Mouse (Mus musculus): Measurements from ENCODE around the gene Gm884.
"Not testable (repeated sequence)": the region's sequence is repeated elsewhere in the genome, so short reads cannot be mapped to it uniquely, and the experiment has no call there.

The Gm884 gene

DNA sequence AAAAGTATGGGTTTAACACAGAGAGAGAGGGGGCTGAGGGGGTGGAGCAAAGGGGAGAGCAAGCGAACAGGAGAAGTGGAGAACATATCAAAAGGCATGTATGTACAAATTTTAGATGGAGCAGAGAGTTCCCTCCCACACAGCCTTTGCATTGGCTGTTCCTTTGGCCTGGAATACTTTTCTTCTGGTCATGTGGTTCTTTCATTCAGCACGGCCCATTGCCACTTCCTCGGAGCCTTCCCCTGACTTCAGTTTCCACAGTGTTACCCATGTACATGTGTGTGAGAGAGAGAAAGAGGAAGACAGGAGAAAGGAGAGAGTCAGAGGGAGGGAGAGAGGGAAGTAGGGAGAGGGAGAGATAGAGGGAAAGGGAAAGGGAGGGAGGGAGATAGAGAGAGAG lies 14.5 kb upstream of the Gm884 start:
- no peak for DNase-seq (ENCODE audit: extremely low read depth, low read depth)

DNA sequence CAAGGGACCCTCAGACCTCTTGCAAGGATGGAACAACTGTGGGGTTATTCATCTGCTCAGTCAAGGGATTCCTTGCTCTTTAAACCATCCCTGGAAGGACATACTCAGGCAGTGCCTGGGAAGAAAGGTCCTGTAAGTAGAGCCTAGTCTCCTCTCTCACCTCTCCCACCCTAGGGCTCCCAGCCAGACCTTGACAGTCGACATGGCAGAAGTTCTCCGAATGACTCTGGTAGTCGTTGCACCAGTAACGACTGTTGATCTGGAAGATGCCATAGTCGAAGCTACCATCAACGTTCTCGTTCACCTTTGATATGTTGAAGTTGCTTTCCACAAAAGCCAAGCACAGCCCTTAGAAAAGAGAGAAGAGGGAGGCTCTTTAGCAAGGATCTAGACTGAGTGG lies 13.9 kb upstream of the Gm884 start:
- DNase-seq (ENCODE audit: extremely low read depth, low read depth) = no peak

DNA sequence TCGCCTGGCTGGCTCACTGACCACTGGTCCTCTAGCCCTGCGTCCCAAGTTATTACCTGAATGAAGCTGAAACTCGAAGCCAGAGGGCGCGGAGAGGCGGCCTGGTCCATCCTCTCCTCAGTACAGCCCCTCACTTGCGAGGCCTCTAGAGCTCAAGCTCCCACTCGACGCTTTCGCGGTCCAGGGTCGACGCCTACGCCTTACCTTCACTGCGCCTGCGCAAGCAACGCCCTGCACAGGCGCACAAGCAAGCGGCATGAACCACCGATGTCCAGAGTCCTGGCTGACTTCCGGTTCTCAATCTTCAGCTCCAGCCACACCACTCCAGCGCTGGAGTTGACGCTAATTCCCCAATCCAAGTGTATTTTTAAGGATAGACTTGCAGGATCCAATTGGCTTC lies 6.5 kb upstream of the Gm884 start:
- no peak for DNase-seq (ENCODE audit: extremely low read depth, low read depth)

DNA sequence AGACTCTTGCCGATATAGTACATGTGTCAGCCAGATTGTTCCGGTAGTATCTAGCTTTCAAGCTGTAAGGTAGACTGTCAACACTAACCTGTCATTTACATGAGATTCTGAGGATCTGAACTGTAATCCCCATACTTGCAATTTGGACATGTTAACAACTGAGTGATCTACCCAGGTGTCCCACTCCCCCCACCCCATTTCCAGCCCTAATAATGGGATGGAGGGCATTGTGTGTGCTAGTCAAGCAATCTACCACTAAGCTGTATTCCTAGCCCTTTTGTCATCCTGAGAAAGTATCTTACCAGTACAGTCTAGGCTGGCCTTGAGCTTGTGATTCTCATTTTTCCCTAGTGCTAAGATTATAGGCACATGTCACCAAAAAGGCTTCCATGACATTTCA lies 10.2 kb downstream of the Gm884 start:
- DNase-seq (ENCODE audit: extremely low read depth, low read depth) = no peak

DNA sequence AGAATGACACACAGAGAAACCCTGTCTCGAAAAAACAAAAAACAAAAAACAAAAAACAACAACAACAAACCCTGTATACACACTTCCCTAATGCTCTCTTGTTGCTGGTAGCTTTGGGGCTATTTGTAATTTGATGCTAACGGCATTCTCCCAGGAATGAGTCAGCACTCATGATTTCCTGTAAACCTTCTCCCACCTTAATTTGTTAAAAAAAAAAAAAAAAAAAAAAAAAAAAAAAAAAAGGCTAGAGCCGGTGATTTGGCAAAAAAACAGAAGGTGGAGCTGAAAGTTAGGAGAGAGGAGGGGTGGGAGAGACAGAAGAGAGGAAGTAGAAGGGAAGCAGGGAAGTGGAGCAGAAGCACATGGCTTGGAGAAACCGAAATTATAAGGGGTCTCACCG lies 14.3 kb downstream of the Gm884 start:
- DNase-seq (ENCODE audit: extremely low read depth, low read depth) = no peak

DNA sequence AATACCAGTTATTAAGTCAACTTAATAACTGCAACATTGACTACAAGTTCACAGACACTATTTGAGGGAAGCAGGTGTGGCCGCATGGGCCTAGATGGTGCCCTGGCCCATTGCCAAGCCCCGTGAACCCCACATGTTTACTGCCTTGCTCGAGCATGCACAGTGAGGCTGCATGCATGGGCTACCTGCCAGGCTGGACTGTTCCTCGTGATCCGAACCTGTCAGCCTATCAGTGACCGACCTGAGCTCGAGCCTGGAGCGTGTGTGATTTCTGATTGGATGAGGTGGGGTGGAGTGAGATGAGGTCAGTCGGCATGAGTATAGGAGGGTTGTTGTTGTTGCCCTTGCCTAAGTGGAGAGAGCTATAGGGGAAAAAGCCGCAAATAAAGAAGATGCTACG lies 42.6 kb downstream of the Gm884 start:
- DNase-seq (ENCODE audit: extremely low read depth, low read depth) = no peak

DNA sequence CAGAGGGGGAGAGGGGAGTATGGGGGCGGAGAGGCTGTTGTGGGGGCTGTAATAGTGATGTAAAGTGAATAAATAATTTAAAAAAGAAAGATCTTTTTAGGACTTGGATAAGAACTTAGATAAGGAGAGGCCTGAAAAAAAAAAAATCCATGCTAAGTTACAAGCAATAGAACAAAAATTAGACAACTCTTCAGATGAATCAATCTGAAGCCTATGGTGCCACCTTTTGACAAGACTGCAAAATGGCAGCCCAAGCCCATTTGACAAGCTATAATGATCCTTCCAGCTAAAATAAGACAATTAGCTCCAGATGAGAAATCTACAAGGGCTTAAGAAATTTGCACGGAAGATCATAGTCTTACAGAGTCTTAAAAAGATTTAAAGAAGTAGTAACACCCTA lies 64.9 kb downstream of the Gm884 start:
- no peak for DNase-seq (ENCODE audit: extremely low read depth, low read depth)

DNA sequence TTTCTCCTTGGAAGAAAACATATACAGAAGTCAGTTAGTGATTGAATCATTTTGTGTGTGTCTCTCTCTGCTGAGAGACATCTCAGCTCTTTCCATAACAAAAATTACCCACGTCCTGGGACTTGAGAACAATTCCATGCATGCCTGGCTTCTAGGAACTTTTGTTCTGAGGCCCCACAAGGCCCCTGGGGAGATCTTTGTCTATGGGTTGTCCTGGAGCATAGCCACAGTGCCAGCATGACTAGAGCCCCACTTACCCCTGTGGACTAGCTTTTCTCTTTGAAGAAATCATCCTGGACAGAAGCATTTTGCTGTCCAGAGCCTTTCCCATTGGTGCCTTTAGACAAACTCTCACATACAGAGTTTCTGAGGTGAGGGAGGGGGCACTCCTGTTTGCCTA lies 86.0 kb downstream of the Gm884 start:
- not testable (repeated sequence) for DNase-seq (ENCODE audit: extremely low read depth, low read depth)

DNA sequence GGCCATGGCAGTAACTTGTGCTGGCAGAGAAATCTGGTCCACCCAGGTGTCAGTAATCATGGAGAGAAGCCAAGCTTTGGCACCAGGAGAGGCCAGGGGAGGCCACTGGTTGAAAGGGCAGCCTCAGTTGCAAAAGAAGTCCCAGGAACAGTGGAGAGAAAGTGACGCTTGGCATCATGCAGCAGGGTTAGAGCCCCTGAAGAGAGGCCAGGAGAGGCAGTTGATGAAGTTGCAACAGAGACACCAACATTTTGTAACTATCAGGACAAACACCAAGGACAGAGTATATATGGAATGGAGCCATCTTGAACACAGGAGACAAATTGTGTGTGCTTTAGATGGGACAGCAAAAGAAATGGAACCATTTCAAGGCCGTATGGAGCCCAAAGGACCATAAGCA lies 108.8 kb downstream of the Gm884 start:
- DNase-seq (ENCODE audit: extremely low read depth, low read depth) = no peak

DNA sequence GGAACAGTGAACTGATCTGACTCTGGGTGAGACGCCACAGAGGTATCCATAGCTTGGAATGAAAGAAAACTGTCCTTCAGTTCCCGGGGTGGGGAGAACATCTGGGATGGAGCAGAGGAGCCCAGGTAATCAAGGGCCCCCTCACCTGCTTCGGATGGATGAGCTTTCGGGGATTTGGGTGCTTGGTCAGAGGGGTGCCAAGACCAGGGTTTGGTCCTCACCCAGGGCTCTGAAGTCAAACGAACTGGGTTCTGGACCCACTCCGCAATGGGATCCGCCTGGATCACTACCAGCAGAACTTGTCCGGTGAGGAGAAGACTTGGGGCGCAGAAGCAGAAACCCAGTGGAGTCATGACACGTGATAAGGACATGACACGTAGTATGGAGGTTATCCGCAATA lies 116.4 kb downstream of the Gm884 start, which contains the start of gene Lrrc37a:
Gene Lrrc37a, minus strand, starts transcription at position 101 of the 400 bp plus-strand sequence.
- DNase-seq (ENCODE audit: extremely low read depth, low read depth) = no peak

All from MEL-GATA-1-ER (cell line).